Mouse (Mus musculus): ENCODE measurements around the gene Suds3. TPM values are rescaled to one million over a fixed set of nuclear protein-coding genes. Genes with fewer than 3 reads are reported as not detected.

Gene Suds3
- 135 and 152 TPM in 2 replicates for polyA plus RNA-seq (2012; rRNA removed)

DNA sequence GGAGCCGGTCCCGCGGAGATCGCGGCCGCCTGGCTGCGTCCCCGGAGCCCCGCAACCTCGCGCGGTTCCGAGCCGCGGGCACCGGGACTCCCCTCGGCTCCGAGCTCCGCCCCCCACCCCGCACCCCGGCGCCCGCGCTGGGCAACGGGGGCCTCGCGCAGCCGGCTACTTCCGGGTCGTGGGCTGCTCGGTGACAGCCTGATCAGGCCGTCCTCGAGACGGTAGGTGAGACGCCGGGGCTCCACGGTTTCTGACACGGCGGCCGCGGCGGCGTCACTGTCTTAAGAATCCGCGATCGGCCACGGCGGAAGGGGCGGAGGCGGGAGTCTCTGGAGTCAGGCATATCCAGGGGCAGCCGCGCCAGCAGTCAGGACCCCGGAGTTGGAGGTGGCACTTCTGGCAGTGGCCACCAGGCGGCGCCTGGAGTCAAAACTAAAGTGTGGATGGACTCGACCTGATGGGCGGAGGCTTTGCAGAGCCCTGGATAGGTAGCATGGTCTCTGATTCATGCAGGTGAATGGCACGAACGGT, at the start of gene Suds3:
Suds3 (minus strand) TSS at position 278 of the 531 bp plus-strand sequence.

DNA sequence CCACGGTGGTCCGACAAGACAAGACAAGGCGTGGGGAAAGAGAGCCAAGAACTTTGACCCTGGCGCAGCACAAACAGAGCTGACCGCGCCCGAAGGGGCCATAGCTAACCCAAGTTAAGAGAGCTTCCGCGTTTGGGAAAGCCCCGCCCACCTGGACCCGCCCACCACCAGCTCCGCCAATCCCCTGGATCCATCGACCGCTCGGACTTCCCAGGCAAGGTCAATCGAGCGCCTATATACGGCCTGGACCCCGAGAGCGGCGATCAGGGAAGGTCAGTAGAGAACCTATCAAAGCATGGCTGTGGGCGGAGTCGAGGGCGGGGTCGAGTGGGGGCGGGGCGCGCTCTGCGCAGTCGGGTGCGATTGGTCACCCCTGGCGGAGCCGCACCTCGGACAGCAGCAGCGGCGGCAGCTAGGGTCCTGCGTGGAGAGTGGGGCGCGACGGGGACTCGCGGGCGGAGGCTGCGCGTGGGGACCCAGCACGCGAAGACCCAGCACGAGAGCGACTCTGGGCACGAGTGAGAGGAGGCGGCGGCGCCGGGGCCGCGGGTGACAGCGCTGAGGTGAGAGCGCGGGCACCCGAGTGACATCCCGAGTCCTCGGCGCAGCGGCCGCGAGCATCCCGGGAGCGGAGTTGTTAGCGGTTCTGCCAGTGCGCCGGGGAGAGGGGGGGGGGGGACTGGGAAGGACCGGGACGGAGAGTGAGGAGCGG, 4.0 kb upstream of the Suds3 start, which contains the start of gene Taok3:
Taok3 (plus strand) TSS at position 353 of the 712 bp plus-strand sequence.

Other genes starting within 250 kb of the Suds3 start
- gene Taok3, start 4.0 kb upstream of the Suds3 start, polyA plus RNA-seq (2012; rRNA removed): 13.3 and 15.8 TPM in 2 replicates
- 1,465 and 1,589 TPM in 2 replicates for gene Pebp1, start 171.5 kb upstream of the Suds3 start, polyA plus RNA-seq (2012; rRNA removed)
- gene Vsig10, start 203.0 kb upstream of the Suds3 start, polyA plus RNA-seq (2012; rRNA removed): 55.1 and 67.6 TPM in 2 replicates
- gene Wsb2, start 241.2 kb upstream of the Suds3 start, polyA plus RNA-seq (2012; rRNA removed): 140 and 156 TPM in 2 replicates

All from ovary, adult 2 months (tissue).